Mouse (Mus musculus) lung, postnatal 0 days (tissue): Measurements from ENCODE around the gene Rnf169.

Experiments
- CTCF ChIP-seq: IDR thresholded peaks from 2 replicates; pipeline ENCODE4 v1.5.1; 2016; ENCODE audit warnings: antibody characterized with exemption, mild to moderate bottlenecking
- EP300 ChIP-seq: IDR thresholded peaks from 2 replicates; pipeline ENCODE4 v1.6.1; 2016; ENCODE audit warnings: antibody characterized with exemption, mild to moderate bottlenecking, control low read depth

- TF ChIP-seq CTCF = no peak
- no peak for TF ChIP-seq EP300
Measured at GRCm38 (mm10) chr7:99873965-99874364, 106.3 kb downstream of the Rnf169 start.
